Mouse (Mus musculus): ENCODE results near the gene N4bp2. TPM values are rescaled to one million over a fixed set of nuclear protein-coding genes. Genes with fewer than 3 reads are reported as not detected.

The N4bp2 gene
- polyA plus RNA-seq, 1 experiment, result 0.42 TPM

- peaks cover 82% of the 10 kb centered on the region for H3K36me3 ChIP-seq (ENCODE audit: control insufficient read depth)
- peaks cover 23% of the 10 kb centered on the region for H3K4me1 ChIP-seq (ENCODE audit: control insufficient read depth)
- H3K9me3 ChIP-seq (ENCODE audit: control insufficient read depth, low read length), result no peaks in the 10 kb centered on the region
- H3K27me3 ChIP-seq (ENCODE audit: control insufficient read depth), result no peaks in the 10 kb centered on the region
- TF ChIP-seq GATA1 (IDR thresholded peaks at IDR 0.05; ENCODE audit: low read length) (no peak), TAL1 (IDR thresholded peaks at IDR 0.05; ENCODE audit: low read length) (peak; percentile 51; the same call in 2 of the 3 replicates)
- H3K4me3 ChIP-seq (replicated peaks), result no peak overlapping the region
These were observed 32.1 kb downstream of the N4bp2 start for GRCm38 (mm10) chr5:65795293-65795993.

- Histone ChIP-seq H3K9me3 (ENCODE audit: control insufficient read depth, low read length) (no peaks in the 10 kb centered on the region), H3K4me3 (replicated peaks) (no peak overlapping the region), H3K36me3 (ENCODE audit: control insufficient read depth) (peaks cover 80% of the 10 kb centered on the region)
These were observed 32.6 kb downstream of the N4bp2 start for GRCm38 (mm10) chr5:65795994-65796298.

GRCm38 (mm10) chr5:65823601-65824133 is 60.3 kb downstream of the N4bp2 start:
- no peaks in the 10 kb centered on the region for H3K9me3 ChIP-seq (ENCODE audit: control insufficient read depth, low read length)
- TF ChIP-seq TAL1 (IDR thresholded peaks at IDR 0.05; ENCODE audit: low read length) (no peak), GATA1 (IDR thresholded peaks at IDR 0.05; ENCODE audit: low read length) (no peak)
- H3K27me3 ChIP-seq (ENCODE audit: control insufficient read depth), result no peaks in the 10 kb centered on the region
- H3K4me3 ChIP-seq (replicated peaks), result no peak overlapping the region
- H3K36me3 ChIP-seq (ENCODE audit: control insufficient read depth), result peaks cover 82% of the 10 kb centered on the region
- H3K4me1 ChIP-seq (ENCODE audit: control insufficient read depth), result no peaks in the 10 kb centered on the region

More at GRCm38 (mm10) chr5:65795994-65796298, 32.6 kb downstream of the N4bp2 start:
- no peak for TF ChIP-seq GATA1 (IDR thresholded peaks at IDR 0.05; ENCODE audit: low read length)
- TF ChIP-seq TAL1 (IDR thresholded peaks at IDR 0.05; ENCODE audit: low read length), result no peak
- no peaks in the 10 kb centered on the region for H3K27me3 ChIP-seq (ENCODE audit: control insufficient read depth)
- peaks cover 23% of the 10 kb centered on the region for H3K4me1 ChIP-seq (ENCODE audit: control insufficient read depth)

- no peaks in the 10 kb centered on the region for H3K27me3 ChIP-seq (ENCODE audit: control insufficient read depth)
- H3K36me3 ChIP-seq (ENCODE audit: control insufficient read depth), result peaks cover 69% of the 10 kb centered on the region
- TF ChIP-seq TAL1 (IDR thresholded peaks at IDR 0.05; ENCODE audit: low read length) (no peak), GATA1 (IDR thresholded peaks at IDR 0.05; ENCODE audit: low read length) (no peak)
- H3K9me3 ChIP-seq (ENCODE audit: control insufficient read depth, low read length), result no peaks in the 10 kb centered on the region
- no peaks in the 10 kb centered on the region for H3K4me1 ChIP-seq (ENCODE audit: control insufficient read depth)
- no peak overlapping the region for H3K4me3 ChIP-seq (replicated peaks)
These were observed 63.2 kb downstream of the N4bp2 start for GRCm38 (mm10) chr5:65826476-65826875.

GRCm38 (mm10) chr5:65827102-65827501 is 63.8 kb downstream of the N4bp2 start:
- Histone ChIP-seq H3K27me3 (ENCODE audit: control insufficient read depth) (no peaks in the 10 kb centered on the region), H3K4me1 (ENCODE audit: control insufficient read depth) (peaks cover 4% of the 10 kb centered on the region; the same call in 1 of the 2 replicates), H3K4me3 (replicated peaks) (no peak overlapping the region), H3K36me3 (ENCODE audit: control insufficient read depth) (peaks cover 63% of the 10 kb centered on the region), H3K9me3 (ENCODE audit: control insufficient read depth, low read length) (no peaks in the 10 kb centered on the region)
- TF ChIP-seq TAL1 (IDR thresholded peaks at IDR 0.05; ENCODE audit: low read length), result no peak
- no peak for TF ChIP-seq GATA1 (IDR thresholded peaks at IDR 0.05; ENCODE audit: low read length)

- TF ChIP-seq GATA1 (IDR thresholded peaks at IDR 0.05; ENCODE audit: low read length), result no peak
- TF ChIP-seq TAL1 (IDR thresholded peaks at IDR 0.05; ENCODE audit: low read length), result no peak
- H3K36me3 ChIP-seq (ENCODE audit: control insufficient read depth), result peaks cover 51% of the 10 kb centered on the region
- no peaks in the 10 kb centered on the region for H3K9me3 ChIP-seq (ENCODE audit: control insufficient read depth, low read length)
- no peak overlapping the region for H3K4me3 ChIP-seq (replicated peaks)
- H3K27me3 ChIP-seq (ENCODE audit: control insufficient read depth), result no peaks in the 10 kb centered on the region
- H3K4me1 ChIP-seq (ENCODE audit: control insufficient read depth), result peaks cover 4% of the 10 kb centered on the region; the same call in 1 of the 2 replicates
These were observed 64.9 kb downstream of the N4bp2 start for GRCm38 (mm10) chr5:65828261-65828660.

- Histone ChIP-seq H3K4me1 (ENCODE audit: control insufficient read depth) (peaks cover 4% of the 10 kb centered on the region; the same call in 1 of the 2 replicates), H3K27me3 (ENCODE audit: control insufficient read depth) (no peaks in the 10 kb centered on the region), H3K9me3 (ENCODE audit: control insufficient read depth, low read length) (no peaks in the 10 kb centered on the region), H3K36me3 (ENCODE audit: control insufficient read depth) (peaks cover 43% of the 10 kb centered on the region), H3K4me3 (replicated peaks) (no peak overlapping the region)
- TF ChIP-seq GATA1 (IDR thresholded peaks at IDR 0.05; ENCODE audit: low read length), result no peak
- no peak for TF ChIP-seq TAL1 (IDR thresholded peaks at IDR 0.05; ENCODE audit: low read length)
These were observed 65.7 kb downstream of the N4bp2 start for GRCm38 (mm10) chr5:65829059-65829458.

- Histone ChIP-seq H3K36me3 (ENCODE audit: control insufficient read depth) (peaks cover 22% of the 10 kb centered on the region), H3K4me1 (ENCODE audit: control insufficient read depth) (peaks cover 4% of the 10 kb centered on the region; the same call in 1 of the 2 replicates), H3K9me3 (ENCODE audit: control insufficient read depth, low read length) (no peaks in the 10 kb centered on the region), H3K4me3 (replicated peaks) (no peak overlapping the region), H3K27me3 (ENCODE audit: control insufficient read depth) (no peaks in the 10 kb centered on the region)
- TF ChIP-seq GATA1 (IDR thresholded peaks at IDR 0.05; ENCODE audit: low read length), result no peak
- no peak for TF ChIP-seq TAL1 (IDR thresholded peaks at IDR 0.05; ENCODE audit: low read length)
These were observed 68.7 kb downstream of the N4bp2 start for GRCm38 (mm10) chr5:65831917-65832618.

GRCm38 (mm10) chr5:65833092-65833491 is 69.8 kb downstream of the N4bp2 start:
- TF ChIP-seq TAL1 (IDR thresholded peaks at IDR 0.05; ENCODE audit: low read length), result no peak
- TF ChIP-seq GATA1 (IDR thresholded peaks at IDR 0.05; ENCODE audit: low read length), result no peak
- no peak overlapping the region for H3K4me3 ChIP-seq (replicated peaks)
- H3K36me3 ChIP-seq (ENCODE audit: control insufficient read depth), result peaks cover 17% of the 10 kb centered on the region
- H3K4me1 ChIP-seq (ENCODE audit: control insufficient read depth), result peaks cover 4% of the 10 kb centered on the region; the same call in 1 of the 2 replicates
- H3K27me3 ChIP-seq (ENCODE audit: control insufficient read depth), result no peaks in the 10 kb centered on the region
- H3K9me3 ChIP-seq (ENCODE audit: control insufficient read depth, low read length), result no peaks in the 10 kb centered on the region
